Mouse (Mus musculus) left cerebral cortex, postnatal 25 days (tissue): ENCODE data around the gene Rapgef4. TPM values are rescaled to one million over a fixed set of nuclear protein-coding genes. Genes with fewer than 3 reads are reported as not detected.

ENCODE experiments used
- DNase-seq, 2 experiments: peaks; one replicate each; pipeline ENCODE4 v3.0.0; 2022; ENCODE audit warnings: low spot score in 2 of 2, mixed read lengths in 1 of 2
- intact Hi-C: fragments of 180-260 bp; cut with DNase I; formaldehyde crosslinking; loops from one replicate; pipeline ENCODE4 v1.15.1; 2025
- total RNA-seq, 2 experiments: library from RNA; stranded (reverse); gene quantifications; 2 replicates each; pipeline ENCODE4 v1.2.3; 2021

The Rapgef4 gene
- total RNA-seq, 2 experiments from 2014 or later = 372 to 386 TPM

DNA sequence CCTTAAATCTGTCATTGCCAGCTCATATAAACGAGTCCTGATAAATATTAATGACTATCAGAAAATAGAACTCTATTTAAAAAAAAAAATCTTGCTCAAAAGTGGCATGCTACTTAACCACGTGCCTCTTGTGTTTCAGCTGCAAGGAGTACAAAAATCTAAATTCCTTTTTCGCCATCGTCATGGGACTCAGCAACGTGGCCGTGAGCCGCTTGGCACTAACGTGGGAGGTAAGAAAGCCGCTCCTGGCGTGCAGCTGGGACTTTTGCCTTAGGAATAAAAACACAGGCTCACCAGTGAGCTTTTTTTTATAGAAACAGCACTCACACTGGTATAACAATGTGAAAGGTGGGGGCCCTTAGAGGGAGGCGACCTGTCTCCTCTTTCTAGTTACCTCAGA, 257.9 kb downstream of the Rapgef4 start:
- DNase-seq = peak in 1 of 2 experiments; percentile 71
- intact Hi-C loops = loop anchor here (5.0 to 10.0 kb wide), 2 partner anchors 48 to 246 kb away; partner anchors contain the start of gene Map3k20

GRCm38 (mm10) chr2:72239456-72239855, 258.4 kb downstream of the Rapgef4 start:
- intact Hi-C loops = loop anchor here (5.0 to 10.0 kb wide), 2 partner anchors 48 to 245 kb away; partner anchors contain the start of gene Map3k20
- no peak for DNase-seq

DNA sequence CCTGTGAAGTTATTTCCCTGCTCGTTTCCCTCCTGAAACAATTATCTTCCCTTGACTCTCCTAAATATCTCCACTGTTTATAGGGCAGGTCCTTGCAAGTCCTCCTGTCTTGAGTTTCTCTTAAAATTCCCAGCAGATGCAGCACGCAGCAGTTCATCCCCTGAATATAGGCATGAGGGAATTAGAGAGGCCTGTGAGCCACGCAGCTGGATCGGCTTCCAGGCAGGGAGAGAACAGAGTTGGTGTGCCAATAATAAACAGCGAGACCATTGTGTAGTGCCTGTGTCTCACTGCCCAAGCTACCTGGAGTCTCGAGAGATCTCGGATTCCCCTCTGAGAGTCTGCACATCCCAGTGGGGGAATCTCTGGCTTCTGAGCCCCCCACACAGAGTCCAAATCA, 259.0 kb downstream of the Rapgef4 start:
- intact Hi-C loops = loop anchor here (5.0 to 10.0 kb wide), 2 partner anchors 47 to 245 kb away; partner anchors contain the start of gene Map3k20
- DNase-seq = no peak

DNA sequence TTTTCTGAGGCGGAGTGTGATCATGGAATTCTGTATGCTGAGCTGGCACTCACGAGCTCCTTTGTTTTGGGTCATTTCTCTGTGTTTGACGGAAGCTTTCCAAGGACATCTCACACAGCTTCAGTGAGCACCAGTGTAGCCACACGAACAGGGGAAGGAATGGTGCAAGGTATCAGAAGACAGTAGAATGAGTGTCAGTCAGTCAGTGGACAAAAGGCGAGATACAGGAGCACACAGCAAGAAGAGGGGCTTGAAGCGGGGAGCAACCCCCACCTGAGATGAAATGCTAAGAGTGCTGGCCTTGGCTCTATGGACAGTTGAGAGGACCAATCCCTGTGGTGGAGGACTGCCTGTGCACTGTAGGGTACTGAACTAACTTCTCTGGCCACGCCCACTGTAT, 259.7 kb downstream of the Rapgef4 start:
- intact Hi-C loops = no loop called here
- no peak for DNase-seq

DNA sequence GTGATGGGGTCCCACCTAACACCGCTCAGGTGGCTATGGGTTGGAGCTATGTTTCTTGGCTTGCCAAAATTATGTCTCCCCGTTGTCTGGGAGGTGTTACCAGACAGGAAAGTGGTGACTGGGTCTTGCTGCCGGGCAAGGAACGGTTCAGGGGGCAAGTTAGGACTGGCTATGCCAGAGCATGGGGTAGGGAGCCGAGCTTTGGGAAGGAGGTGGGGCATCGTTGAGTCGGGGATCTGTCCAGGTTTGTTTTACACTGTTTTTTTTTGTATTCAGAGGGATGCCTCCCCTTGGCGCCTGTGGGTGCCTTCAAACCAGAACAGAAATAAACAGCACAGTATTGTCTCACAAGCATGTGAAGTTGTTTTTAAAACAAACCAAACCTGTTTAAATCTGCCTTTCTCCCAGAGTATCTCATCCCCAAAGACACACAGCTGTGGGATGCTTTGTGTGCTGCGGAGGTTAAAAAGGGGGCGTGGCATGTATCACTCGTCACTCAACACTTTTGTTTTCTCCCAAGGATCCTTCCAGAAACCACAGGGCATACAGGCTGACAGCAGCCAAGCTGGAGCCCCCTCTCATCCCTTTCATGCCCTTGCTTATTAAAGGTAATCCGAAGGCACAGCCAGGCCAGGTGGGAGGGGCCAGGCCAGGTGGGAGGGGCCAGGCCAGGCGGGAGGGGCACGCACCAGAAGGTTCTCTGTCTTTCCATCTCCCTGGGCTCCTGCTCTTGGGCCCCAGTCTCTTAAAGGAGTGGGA, 260.9 kb downstream of the Rapgef4 start:
- intact Hi-C loops = no loop called here

DNA sequence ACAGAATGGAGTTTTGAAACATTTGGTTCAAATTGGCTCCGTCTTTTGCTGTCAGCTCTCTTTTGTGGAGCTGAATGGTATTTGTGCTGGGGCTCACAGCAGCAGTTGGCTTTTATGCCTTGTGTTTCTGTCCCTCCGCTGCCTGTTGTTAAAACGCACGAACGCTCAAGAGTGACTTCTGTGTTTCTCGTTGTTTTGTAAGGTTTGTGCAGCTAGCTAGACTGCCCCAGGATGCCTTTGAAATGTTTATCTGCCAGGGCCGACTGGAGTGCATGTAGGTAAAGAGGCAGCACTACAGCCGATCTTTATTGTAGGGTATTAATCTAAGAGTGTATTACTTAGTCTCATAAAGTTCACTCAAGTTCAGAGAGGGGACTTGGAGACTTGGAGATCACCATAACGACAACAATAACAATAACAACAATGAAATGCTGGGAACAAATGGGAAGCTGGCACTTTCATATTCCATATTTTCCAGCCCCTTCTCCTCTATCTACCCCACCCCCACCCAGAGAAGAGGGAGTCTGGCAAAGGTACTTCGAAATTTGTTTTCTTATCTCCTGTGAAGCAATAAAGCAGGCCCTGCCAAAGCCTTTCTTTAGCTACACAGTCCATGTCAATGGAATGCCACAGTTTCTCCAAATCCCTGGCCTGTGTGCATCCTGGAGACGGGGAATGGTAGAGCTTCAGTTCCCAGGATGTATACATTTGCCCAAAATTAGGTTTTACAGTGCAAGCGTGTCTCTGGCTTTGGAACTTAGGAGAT, 262.1 kb downstream of the Rapgef4 start:
- DNase-seq = no peak
- intact Hi-C loops = no loop called here

More for the DNA sequence above, 260.9 kb downstream of the Rapgef4 start:
- DNase-seq = no peak

DNA sequence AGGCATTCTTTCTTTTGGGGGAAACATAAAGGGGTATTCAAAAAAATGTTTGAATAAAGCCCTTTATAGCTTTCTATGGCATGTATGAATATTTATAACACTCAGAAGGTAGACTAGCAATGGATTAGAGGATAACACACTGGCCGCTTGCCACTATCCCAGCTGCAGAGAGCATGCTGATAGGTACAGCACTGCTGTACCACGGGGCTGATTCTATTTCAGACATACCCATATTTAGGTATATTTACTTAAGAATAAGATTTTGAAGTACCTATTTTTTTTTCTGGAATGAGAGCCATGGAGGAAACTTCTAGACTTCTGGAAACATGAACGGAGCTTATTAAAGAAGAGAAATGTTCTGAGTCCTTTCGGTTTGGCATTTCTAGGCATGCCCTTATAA, 264.6 kb downstream of the Rapgef4 start:
- intact Hi-C loops = no loop called here
- no peak for DNase-seq

DNA sequence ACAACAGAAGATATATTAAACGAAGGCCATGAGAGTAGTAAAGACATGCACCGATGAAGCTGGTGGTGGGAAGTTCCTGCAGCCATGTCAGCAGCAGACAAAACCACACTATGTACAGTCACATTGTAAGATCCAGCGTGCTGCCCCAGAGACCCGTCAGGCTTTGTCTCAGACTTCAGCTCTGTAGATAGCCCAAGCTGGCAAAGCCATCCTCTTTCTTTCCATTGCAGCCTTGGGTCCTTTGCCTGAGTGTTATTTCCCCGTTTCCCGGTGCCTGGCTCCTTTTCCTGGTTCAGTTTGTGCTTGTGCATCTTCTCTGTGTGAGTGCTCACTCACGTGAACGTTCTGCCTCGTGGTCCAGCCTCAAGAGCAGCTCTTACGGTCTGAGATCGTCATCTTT, 265.3 kb downstream of the Rapgef4 start:
- intact Hi-C loops = no loop called here
- DNase-seq = no peak

DNA sequence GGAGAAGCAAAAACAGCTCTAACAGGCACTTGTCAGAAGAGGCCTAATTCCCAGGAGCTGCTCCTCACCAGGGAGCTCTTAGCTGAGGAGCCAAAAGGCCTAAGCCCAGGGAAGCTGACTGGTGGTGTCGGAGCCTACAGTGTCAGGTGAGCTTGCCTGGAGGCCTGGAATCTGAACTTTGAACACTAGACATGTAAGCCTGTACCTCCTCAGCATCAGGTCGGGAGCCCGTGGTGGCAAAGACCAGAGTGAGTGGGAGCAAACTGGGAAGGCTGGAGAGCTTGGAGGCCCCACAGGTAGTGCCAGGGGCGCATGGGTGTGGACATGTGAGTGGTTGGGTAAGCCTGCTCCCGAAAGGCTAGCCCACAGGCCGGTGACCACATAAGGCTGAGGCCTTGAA, 266.8 kb downstream of the Rapgef4 start:
- intact Hi-C loops = no loop called here

DNA sequence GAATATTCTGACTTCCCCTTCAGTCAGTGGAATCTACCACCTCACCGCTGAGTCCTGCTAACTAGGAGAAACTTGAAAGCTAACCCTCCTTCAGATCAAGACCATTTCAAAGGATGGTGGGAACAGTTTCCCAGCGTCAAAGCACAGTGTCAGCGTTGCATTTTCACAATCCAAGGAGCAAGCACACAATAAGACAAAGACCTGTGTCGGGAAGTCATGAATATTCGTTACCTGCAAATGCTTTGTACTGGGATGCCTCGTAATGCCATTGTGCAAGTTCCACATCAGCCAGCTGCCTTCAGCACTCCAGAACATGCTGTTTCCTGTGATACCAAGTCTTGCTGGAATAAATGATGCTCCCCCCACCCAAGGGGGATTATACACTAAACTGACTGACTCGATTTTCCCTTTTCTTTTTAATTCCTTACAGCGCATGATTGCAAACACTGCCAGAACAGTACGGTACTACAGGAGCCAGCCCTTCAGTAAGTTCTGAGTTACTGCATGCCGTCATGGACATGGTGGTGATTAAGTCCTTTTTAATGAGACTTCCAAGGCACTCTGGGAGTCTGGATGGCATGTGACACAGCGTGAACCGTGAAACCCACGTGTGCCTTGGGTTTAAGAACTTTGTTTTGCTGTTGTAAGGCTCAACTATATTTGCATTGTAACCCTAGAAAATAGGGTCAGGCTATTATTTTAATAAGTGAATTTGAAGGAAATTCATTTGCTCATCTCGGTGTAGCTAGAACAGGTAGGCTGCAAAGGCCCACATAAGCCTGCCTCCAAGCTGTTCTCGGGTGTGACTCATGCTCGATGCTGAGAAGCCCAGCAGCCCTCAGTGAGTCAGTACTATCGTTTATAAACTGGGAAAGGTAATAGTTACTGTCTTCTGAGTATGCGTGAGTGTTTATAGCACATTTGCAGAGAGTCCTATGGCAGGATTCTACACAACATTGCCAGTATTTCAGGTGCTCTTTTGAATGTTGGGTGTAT, 271.8 kb downstream of the Rapgef4 start:
- peak in 1 of 2 experiments; percentile 71 for DNase-seq
- intact Hi-C loops = no loop called here

More for the DNA sequence above, 266.8 kb downstream of the Rapgef4 start:
- no peak for DNase-seq

- intact Hi-C loops = no loop called here
- DNase-seq = no peak
Observed at GRCm38 (mm10) chr2:72253882-72254281, 272.8 kb downstream of the Rapgef4 start.

- intact Hi-C loops = no loop called here
- DNase-seq = no peak
Observed at GRCm38 (mm10) chr2:72254813-72255582, 274.0 kb downstream of the Rapgef4 start.

DNA sequence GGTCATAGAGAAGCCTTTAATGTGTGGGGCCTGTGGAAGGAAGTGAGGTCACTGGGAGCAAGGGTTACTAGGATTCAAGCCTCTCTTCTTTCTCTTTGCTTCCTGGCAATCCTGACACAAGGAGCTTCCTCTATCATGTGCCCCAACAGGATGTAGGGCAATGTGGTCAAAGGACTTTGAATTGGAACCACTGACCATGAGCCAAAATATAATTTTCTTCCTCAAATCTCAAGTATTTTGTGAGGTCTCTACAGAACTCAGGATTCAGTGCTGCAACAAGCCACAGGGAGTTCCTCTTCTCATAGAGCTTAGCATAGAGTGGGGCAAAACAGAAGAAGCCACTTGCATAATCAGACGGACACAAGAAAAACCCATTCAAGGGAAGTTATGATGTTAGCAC, 279.7 kb downstream of the Rapgef4 start:
- DNase-seq = no peak
- intact Hi-C loops = no loop called here

GRCm38 (mm10) chr2:72262814-72263480, 281.9 kb downstream of the Rapgef4 start:
- DNase-seq = peak; percentile 21 to 79
- intact Hi-C loops = no loop called here

- DNase-seq = no peak
- intact Hi-C loops = no loop called here
Observed at GRCm38 (mm10) chr2:72267390-72267789, 286.4 kb downstream of the Rapgef4 start.

- intact Hi-C loops = no loop called here
- no peak for DNase-seq
Observed at GRCm38 (mm10) chr2:72269651-72270341, 288.8 kb downstream of the Rapgef4 start.

- intact Hi-C loops = no loop called here
Observed at GRCm38 (mm10) chr2:72278247-72278873, 297.3 kb downstream of the Rapgef4 start.

More at GRCm38 (mm10) chr2:72278247-72278873, 297.3 kb downstream of the Rapgef4 start:
- no peak for DNase-seq
